Mouse (Mus musculus) lung, adult 2 months (tissue): ENCODE data around the gene Zkscan17.

ENCODE experiments used
- CTCF ChIP-seq: fragments of 200-500 bp; IDR thresholded peaks from 2 replicates; pipeline ENCODE4 v1.5.1; 2011; ENCODE audit warnings: mild to moderate bottlenecking, low read length, control low read depth; ENCODE audit not compliant: insufficient read depth
- POLR2A ChIP-seq: fragments of 200-500 bp; IDR thresholded peaks from 2 replicates; pipeline ENCODE4 v1.6.1; 2011; ENCODE audit warnings: low read depth, mild to moderate bottlenecking, control low read depth, low read length, borderline replicate concordance; ENCODE audit errors: extremely low read depth

DNA sequence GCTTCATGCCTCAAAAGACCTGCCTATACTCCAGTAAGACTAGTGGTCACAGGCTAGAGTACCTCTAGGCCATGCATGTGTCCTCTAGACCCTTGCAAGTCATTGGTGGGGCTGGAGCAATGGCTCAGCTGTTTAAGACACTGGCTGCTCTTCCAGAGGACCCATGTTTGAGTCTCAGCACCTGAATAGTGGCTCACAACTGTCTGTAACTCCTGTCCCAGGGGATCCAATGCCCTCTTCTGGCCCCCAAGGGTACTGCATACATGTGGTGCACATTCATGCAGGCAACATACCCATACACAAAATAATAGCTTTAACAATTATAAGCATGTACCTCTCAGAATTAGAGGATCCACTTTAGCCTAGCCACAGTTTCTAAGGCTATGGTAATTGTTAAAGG, 83.4 kb downstream of the Zkscan17 start:
- TF ChIP-seq CTCF: no peak
- no peak for TF ChIP-seq POLR2A
